Mouse (Mus musculus): ENCODE data around the gene Gpr165.

The Gpr165 gene

GRCm38 (mm10) chrX:96712907-96713774 is at the start of gene Gpr165:
Gene Gpr165 (plus strand): TSS chrX:96713441.
- peak; percentile 16 for DNase-seq (ENCODE audit: low spot score)

GRCm38 (mm10) chrX:96674871-96675270 is 38.4 kb upstream of the Gpr165 start:
- no peak for DNase-seq (ENCODE audit: low spot score)
